Mouse (Mus musculus): Measurements from ENCODE around the gene Defb29. TPM values are rescaled to one million over a fixed set of nuclear protein-coding genes. Genes with fewer than 3 reads are reported as not detected.

The Defb29 gene
- not detected in 2 replicates for polyA plus RNA-seq (2011; ENCODE audit: insufficient read length, low read depth, missing spikeins)

DNA sequence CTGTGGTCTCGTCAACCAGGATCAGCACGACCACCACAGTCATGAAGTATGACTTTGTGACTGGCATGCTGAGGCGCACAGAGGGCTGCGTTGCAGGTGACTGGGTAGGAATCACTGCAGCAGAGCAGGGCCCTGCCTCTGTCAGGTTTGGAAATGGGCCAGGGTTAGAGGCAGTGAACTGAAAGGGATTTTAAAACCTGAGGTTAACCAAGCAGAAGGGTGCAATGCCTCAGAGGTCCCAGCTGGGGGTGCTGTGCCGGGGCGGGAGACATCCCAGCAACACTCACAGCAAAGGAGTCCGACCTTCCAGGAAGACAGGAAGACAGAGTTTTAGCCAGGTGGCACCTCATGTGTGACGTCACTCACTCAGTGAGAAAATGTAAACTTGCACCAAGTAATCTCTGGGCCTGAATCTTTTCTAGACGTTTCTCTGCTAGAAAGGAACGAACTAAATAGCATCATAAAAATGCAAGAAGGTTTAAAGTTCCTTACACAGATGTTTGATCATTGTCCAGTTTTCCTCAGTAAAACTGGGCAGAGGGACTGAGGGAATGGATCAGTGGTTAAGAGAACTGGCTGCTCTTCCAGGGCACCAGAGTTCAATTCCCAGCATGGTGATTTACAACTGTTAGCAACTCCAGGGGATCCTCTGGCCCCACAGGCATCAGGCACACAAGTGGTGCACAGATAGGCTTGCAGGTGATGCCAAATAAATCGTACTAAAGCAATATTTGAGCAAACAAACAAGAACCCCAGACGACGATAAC lies at the start of gene Defb29:
TSS of gene Defb29 (minus strand) at position 155 of the 767 bp plus-strand sequence.
- TF ChIP-seq CTCF (IDR thresholded peaks at IDR 0.05; ENCODE audit: borderline replicate concordance, insufficient read depth, low read length) (no peak), POLR2A (IDR thresholded peaks at IDR 0.05; ENCODE audit: low read depth, low read length) (no peak)
- no peak within 1 kb of the TSS for H3K27ac ChIP-seq (ENCODE audit: insufficient read depth, low read length)
- no peak within 1 kb of the TSS for H3K4me3 ChIP-seq (ENCODE audit: insufficient read depth, low read length)
- H3K4me1 ChIP-seq (ENCODE audit: control insufficient read depth, insufficient read depth, low read length): no peaks in the 10 kb centered on the region

DNA sequence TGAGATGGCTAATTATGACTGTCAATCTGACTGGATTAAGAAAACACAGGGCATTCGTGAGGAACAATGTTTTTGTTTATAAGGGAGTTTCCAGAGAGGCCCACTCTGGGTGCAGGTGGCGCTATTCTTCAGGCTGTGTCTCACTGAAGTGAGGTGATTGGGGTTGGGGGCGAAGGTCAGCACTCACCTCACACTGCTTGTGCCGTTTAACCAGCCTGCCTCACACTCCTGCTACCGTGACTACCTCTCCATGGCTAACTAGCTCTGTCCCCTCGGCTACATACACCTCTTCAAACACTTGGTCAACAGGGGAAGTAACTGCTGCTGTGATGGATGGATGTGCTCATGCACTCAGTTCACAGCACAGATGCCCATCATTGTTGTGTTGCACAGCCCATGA lies 49.1 kb upstream of the Defb29 start:
- TF ChIP-seq CTCF (IDR thresholded peaks at IDR 0.05; ENCODE audit: borderline replicate concordance, insufficient read depth, low read length) (no peak), POLR2A (IDR thresholded peaks at IDR 0.05; ENCODE audit: low read depth, low read length) (no peak)
- Histone ChIP-seq H3K27ac (ENCODE audit: insufficient read depth, low read length) (no peak overlapping the region), H3K4me1 (ENCODE audit: control insufficient read depth, insufficient read depth, low read length) (no peaks in the 10 kb centered on the region), H3K4me3 (ENCODE audit: insufficient read depth, low read length) (no peak overlapping the region)

DNA sequence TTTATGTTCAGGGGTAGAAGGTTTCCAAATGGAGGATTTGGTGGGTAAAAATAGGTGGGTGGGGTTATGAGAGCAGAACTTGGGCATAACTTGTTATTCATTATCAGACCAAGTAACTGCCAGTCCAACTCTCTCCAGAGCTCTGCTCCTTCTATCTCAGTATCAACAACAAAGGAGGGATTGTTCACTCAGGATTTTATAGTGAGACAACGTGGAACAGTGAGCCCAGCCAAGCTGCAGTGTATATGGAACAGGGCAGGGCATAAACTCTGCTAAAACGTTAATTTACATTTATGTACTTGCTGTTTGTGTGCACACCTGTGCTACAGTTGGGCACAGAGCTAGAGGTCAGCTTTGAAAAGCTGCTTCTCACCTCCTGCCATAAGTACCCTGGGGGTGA lies 48.6 kb upstream of the Defb29 start:
- no peak overlapping the region for H3K4me3 ChIP-seq (ENCODE audit: insufficient read depth, low read length)
- TF ChIP-seq CTCF (IDR thresholded peaks at IDR 0.05; ENCODE audit: borderline replicate concordance, insufficient read depth, low read length) (no peak), POLR2A (IDR thresholded peaks at IDR 0.05; ENCODE audit: low read depth, low read length) (no peak)
- no peak overlapping the region for H3K27ac ChIP-seq (ENCODE audit: insufficient read depth, low read length)
- H3K4me1 ChIP-seq (ENCODE audit: control insufficient read depth, insufficient read depth, low read length): no peaks in the 10 kb centered on the region

DNA sequence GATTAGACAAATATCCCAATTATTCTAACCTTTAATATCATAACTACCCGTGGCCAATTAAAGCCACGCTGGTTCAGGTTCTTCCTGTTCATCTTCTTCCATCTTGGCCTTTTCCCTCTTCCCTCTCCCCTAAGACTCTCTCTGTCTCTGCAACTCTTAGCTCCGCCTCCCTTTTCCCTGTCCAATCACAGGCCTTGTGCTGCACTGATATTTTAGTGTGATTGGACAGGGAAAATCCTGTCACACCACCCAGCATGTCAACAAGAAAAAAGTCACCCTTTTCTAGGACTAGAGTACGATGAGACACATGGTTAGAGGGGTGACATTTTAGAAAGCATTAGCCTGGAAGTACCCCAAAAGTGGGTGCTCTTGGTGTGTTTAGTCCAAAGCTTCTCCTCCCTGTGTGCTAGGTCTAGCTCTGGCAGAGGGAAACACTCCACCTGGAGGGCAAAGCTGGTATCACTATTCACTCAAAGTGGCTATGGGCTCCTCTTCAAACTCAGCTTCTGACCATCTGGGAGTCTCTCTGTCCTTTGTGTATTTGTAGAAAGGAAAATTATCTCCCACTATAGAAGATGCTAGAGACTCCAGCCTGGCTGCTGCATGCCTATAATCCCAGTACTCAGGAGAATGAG lies 47.1 kb upstream of the Defb29 start:
- no peak overlapping the region for H3K27ac ChIP-seq (ENCODE audit: insufficient read depth, low read length)
- TF ChIP-seq CTCF (IDR thresholded peaks at IDR 0.05; ENCODE audit: borderline replicate concordance, insufficient read depth, low read length) (no peak; the same call in 1 of the 2 replicates), POLR2A (IDR thresholded peaks at IDR 0.05; ENCODE audit: low read depth, low read length) (no peak)
- no peaks in the 10 kb centered on the region for H3K4me1 ChIP-seq (ENCODE audit: control insufficient read depth, insufficient read depth, low read length)
- H3K4me3 ChIP-seq (ENCODE audit: insufficient read depth, low read length): no peak overlapping the region

DNA sequence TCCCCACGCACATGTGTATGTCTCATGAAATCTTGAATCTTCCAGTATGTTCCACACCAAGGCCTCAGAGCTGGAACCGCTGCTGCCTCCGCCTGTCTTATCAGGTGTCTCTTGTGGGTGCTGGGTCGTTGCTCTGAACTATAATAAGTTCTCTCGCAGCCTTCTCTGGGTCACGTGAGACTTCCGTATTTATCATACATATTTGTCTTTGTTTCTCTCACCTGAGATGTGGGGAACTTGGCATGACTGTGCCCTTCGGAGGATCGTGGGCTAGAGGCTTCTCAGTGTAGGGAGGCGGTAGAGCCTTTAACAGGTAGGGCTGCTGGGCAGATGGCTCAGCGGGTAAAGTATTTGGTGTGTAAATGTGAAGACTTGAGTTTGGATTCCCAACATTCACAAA lies 40.7 kb upstream of the Defb29 start:
- no peak for TF ChIP-seq CTCF (IDR thresholded peaks at IDR 0.05; ENCODE audit: borderline replicate concordance, insufficient read depth, low read length)
- H3K4me1 ChIP-seq (ENCODE audit: control insufficient read depth, insufficient read depth, low read length): no peaks in the 10 kb centered on the region
- no peak overlapping the region for H3K27ac ChIP-seq (ENCODE audit: insufficient read depth, low read length)
- no peak overlapping the region for H3K4me3 ChIP-seq (ENCODE audit: insufficient read depth, low read length)

DNA sequence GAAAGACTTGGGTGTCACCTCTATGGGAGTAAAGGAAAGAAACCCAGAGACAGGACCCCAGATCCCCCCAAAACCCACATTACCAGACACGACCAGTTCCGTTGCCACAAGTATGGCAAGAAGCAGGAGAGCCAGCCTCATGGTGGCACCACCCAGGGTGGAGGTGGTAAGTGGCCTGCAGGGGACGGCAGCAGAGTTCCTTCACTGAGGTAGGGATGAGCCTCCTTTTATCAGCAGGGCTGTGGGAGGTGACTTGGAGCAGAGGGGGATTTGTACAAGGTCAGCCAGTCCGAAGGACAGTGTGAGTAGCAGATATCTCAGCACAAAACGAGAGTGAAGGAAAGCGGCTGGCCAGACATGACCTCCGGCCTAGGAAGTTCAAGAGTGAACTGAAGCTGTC lies 40.2 kb upstream of the Defb29 start, which contains the start of gene Defb19:
TSS of gene Defb19 (minus strand) at position 206 of the 400 bp plus-strand sequence.
- no peak for TF ChIP-seq CTCF (IDR thresholded peaks at IDR 0.05; ENCODE audit: borderline replicate concordance, insufficient read depth, low read length)
- TF ChIP-seq POLR2A (IDR thresholded peaks at IDR 0.05; ENCODE audit: low read depth, low read length): no peak
- Histone ChIP-seq H3K27ac (ENCODE audit: insufficient read depth, low read length) (no peak within 1 kb of the TSS), H3K4me3 (ENCODE audit: insufficient read depth, low read length) (no peak within 1 kb of the TSS), H3K4me1 (ENCODE audit: control insufficient read depth, insufficient read depth, low read length) (no peaks in the 10 kb centered on the region)

DNA sequence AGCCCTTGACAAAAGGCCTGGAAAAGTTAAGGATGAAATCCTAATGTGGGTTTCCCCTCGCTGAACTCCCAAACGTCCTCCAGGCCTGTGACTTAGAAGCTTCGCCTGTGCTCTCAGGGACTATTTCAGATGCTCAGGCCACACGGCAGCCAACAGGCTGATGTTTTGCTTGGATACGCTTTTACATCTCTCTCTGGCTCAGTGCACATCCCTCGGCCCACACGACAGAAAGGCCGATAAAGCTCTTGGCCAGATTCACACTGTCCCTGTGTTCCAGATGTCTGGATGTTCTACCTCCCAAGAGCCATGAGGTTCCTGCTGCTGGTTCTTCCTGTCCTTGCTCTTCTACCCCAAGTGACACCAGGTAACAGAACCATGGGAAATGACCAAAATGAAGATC lies 33.6 kb upstream of the Defb29 start:
- TF ChIP-seq CTCF (IDR thresholded peaks at IDR 0.05; ENCODE audit: borderline replicate concordance, insufficient read depth, low read length) (no peak), POLR2A (IDR thresholded peaks at IDR 0.05; ENCODE audit: low read depth, low read length) (no peak)
- Histone ChIP-seq H3K4me3 (ENCODE audit: insufficient read depth, low read length) (no peak overlapping the region), H3K27ac (ENCODE audit: insufficient read depth, low read length) (no peak overlapping the region), H3K4me1 (ENCODE audit: control insufficient read depth, insufficient read depth, low read length) (no peaks in the 10 kb centered on the region)

DNA sequence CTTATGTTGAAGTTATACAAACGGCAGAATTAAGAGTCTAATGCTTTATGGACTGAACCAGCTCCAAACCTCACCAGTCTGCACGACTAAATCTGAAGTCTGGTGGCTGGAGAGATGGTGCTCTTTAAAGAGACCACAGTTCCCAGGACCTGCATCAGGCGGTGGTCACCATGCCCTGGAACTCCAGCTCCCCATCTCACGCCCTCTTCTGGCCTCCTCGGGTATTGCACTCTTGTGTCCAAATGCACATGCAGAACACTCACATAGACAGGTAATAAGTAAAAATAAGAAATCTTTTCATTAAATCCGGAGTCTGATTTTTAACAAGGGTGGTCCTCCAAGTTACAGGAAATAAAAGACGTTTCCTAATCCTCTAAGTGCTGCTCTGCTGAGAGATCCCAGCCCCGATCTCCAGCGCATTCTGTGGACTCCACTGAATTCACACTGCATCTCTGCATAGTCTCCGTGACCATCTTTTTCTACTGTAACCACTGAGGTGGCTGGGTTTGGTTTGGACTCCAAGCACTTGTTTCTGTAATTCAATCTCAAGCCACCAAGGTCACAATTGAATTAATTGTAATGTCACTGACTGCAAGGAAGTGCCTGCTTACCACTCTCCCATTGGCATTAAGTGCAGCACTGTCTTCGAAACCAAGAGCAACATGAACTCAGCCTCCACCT lies 32.4 kb upstream of the Defb29 start, which contains the start of gene Defb21:
TSS of gene Defb21 (plus strand) at position 631 of the 681 bp plus-strand sequence.
- 0 out of 2 replicates have a peak, but pooled peaks have one; percentile 9 for TF ChIP-seq CTCF (IDR thresholded peaks at IDR 0.05; ENCODE audit: borderline replicate concordance, insufficient read depth, low read length)
- TF ChIP-seq POLR2A (IDR thresholded peaks at IDR 0.05; ENCODE audit: low read depth, low read length): no peak
- H3K4me3 ChIP-seq (ENCODE audit: insufficient read depth, low read length): no peak within 1 kb of the TSS
- no peaks in the 10 kb centered on the region for H3K4me1 ChIP-seq (ENCODE audit: control insufficient read depth, insufficient read depth, low read length)
- no peak within 1 kb of the TSS for H3K27ac ChIP-seq (ENCODE audit: insufficient read depth, low read length)

DNA sequence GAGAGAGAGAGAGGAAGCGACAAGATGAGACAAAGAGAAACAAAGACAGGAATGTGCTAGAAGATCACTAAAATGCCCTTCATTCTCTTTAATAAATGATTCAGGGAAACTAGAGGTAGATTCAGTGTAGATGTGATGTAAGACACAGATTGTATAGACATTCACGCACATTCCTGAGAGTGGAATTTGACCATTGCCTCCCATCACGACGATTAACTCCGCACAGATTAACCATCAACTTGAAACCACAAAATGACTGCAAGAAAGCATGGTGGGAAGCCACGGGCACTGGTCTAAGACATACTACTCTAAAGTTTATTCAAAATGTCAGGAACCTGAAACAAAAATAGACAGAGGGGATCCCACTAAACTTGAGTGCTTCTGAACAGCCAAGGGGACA lies 30.4 kb upstream of the Defb29 start:
- H3K4me3 ChIP-seq (ENCODE audit: insufficient read depth, low read length): no peak overlapping the region

More for the DNA sequence above, 30.4 kb upstream of the Defb29 start:
- TF ChIP-seq POLR2A (IDR thresholded peaks at IDR 0.05; ENCODE audit: low read depth, low read length) (no peak), CTCF (IDR thresholded peaks at IDR 0.05; ENCODE audit: borderline replicate concordance, insufficient read depth, low read length) (no peak)
- H3K4me1 ChIP-seq (ENCODE audit: control insufficient read depth, insufficient read depth, low read length): no peaks in the 10 kb centered on the region
- no peak overlapping the region for H3K27ac ChIP-seq (ENCODE audit: insufficient read depth, low read length)

Measured in embryonic fibroblast, embryonic 13.5 days (primary cell).